Mouse (Mus musculus) urinary bladder, postnatal 10 days (tissue): ENCODE data around the gene Hspa4.

ENCODE experiments used
- DNase-seq: peaks from one replicate; pipeline ENCODE4 v3.0.0; 2022; ENCODE audit warnings: low spot score

The Hspa4 gene

GRCm38 (mm10) chr11:53252186-53253119 lies 47.8 kb downstream of the Hspa4 start:
- DNase-seq = no peak

- no peak for DNase-seq
These were observed 49.5 kb downstream of the Hspa4 start for GRCm38 (mm10) chr11:53250796-53251195.

- DNase-seq = no peak
These were observed 50.6 kb downstream of the Hspa4 start for GRCm38 (mm10) chr11:53249686-53250085.

GRCm38 (mm10) chr11:53245561-53245960 lies 54.7 kb downstream of the Hspa4 start:
- DNase-seq = no peak

GRCm38 (mm10) chr11:53243199-53243598 lies 57.1 kb downstream of the Hspa4 start:
- no peak for DNase-seq

GRCm38 (mm10) chr11:53233590-53233989 lies 66.7 kb downstream of the Hspa4 start:
- no peak for DNase-seq

GRCm38 (mm10) chr11:53231836-53232235 lies 68.4 kb downstream of the Hspa4 start:
- DNase-seq = no peak

GRCm38 (mm10) chr11:53229011-53229410 lies 71.2 kb downstream of the Hspa4 start:
- DNase-seq = no peak

- DNase-seq = no peak
These were observed 89.4 kb downstream of the Hspa4 start for GRCm38 (mm10) chr11:53210876-53211275.
